Mouse (Mus musculus): Measurements from ENCODE around the gene Synpo2.

GRCm38 (mm10) chr3:123130314-123131150 lies 105.4 kb downstream of the Synpo2 start:
- TF ChIP-seq POLR2A (IDR thresholded peaks at IDR 0.05; ENCODE audit: borderline replicate concordance, low read depth, low read length): no peak
- TF ChIP-seq CTCF (IDR thresholded peaks at IDR 0.05; ENCODE audit: low read depth, low read length): no peak

Data from bone marrow macrophage, adult 2 months (primary cell).